Mouse (Mus musculus) layer of hippocampus, postnatal 10 days (tissue): ENCODE results near the gene Plch2. TPM values are rescaled to one million over a fixed set of nuclear protein-coding genes. Genes with fewer than 3 reads are reported as not detected.
"Not testable (repeated sequence)": the region's sequence is repeated elsewhere in the genome, so short reads cannot be mapped to it uniquely, and the experiment has no call there.

ENCODE experiments used
- DNase-seq, 2 experiments: peaks; one replicate each; pipeline ENCODE4 v3.0.0; 2021; ENCODE audit warnings: low spot score in 2 of 2
- long read RNA-seq: library from polyadenylated mRNA; stranded (forward); transcript quantifications from one replicate; pipeline ENCODE4 v2.0.0, GENCODE M21; 2023
- total RNA-seq, 2 experiments: library from RNA; stranded (reverse); gene quantifications; 2 replicates each; pipeline ENCODE4 v1.2.3; 2021

Gene Plch2
- total RNA-seq = 10 to 100 TPM; 61.7 to 64.3 TPM
- long read RNA-seq, partial matches to known transcripts = 6 of 10 reads
- long read RNA-seq, other reads (novel, unspliced or antisense) = 4 of 10 reads

- DNase-seq = no peak
Measured at GRCm38 (mm10) chr4:155056724-155057123, at the start of gene Plch2. Gene Plch2, minus strand, starts transcription at chr4:155056784.

- DNase-seq = no peak
Measured at GRCm38 (mm10) chr4:155098572-155098971, 42.0 kb upstream of the Plch2 start.

DNA sequence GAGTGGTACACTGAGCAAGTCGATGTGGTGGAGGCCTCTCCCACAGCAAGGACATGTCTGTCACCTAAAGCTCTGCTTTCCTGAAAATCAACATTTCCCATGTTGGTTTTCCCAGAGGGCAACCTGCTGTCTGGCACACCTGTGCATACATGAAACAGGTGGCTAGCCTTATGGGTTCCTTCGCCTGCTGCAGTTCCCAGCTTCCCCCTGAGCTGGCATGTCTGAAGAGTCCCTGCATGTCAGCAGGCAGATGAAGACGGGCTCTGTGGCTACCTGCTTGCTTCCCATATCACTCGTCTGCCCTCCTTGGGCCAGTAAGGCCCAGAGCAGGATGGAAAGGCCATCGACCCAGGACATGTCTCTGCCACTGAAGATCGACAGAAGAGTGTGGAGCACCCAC, 40.9 kb upstream of the Plch2 start:
- no peak for DNase-seq

DNA sequence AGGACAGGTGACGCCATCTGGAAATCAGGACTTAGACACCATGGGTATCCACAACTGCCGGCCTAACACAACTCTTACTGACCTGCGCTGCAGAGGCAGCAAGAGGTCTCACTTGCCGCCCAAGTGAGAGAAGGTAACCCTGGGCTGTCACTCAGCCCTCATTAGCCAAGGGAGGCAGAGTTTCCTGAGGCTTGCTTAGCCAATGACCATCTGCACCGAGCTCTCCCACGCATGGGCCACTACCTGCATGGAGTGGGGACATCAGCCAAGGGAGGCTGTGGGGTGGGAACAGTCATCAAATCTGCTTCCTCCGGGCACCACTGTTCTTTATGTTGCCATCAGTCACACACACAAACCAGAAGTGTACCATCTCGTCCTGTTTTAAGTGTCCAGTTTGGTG, 39.4 kb upstream of the Plch2 start:
- DNase-seq = no peak

- peak; percentile 90 for DNase-seq
Measured at GRCm38 (mm10) chr4:155095238-155095900, 38.8 kb upstream of the Plch2 start.

GRCm38 (mm10) chr4:155094565-155094964, 38.0 kb upstream of the Plch2 start:
- peak in 1 of 2 experiments; percentile 46 for DNase-seq

DNA sequence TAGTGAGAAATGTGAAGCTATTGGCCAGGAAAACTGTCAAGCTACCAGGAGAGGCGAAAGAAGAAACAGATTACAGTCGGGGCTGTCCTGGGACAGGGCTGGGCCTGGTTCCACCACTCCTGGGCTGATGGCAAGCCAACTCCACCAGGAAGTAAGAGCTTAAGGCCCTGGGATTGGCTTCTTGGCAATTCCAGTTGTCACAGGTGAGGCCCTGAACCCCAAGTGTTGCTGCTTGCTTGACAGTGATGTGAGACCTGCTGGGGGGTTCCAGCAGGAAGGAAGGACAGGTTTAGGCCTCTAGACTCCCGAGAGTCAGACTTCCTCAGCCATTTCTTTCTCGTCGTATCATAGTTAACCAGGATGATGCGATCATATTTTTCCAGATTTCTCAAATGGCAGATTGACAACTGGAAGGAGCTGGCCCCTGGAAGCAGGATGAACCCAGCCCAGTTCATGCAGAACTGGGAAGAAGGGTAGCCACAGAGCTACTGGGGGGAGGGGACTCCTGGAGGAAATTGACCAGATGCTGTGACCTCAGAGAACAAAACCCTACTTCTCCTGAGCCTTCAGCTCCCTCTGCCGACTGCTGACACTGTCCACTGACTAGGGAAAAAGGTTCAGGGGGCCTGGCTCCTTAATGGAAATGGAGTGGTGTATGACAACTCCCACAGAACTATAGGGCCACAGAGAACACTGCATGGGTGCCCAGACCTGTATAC, 37.0 kb upstream of the Plch2 start:
- no peak for DNase-seq

- no peak for DNase-seq
Measured at GRCm38 (mm10) chr4:155092718-155093430, 36.3 kb upstream of the Plch2 start.

DNA sequence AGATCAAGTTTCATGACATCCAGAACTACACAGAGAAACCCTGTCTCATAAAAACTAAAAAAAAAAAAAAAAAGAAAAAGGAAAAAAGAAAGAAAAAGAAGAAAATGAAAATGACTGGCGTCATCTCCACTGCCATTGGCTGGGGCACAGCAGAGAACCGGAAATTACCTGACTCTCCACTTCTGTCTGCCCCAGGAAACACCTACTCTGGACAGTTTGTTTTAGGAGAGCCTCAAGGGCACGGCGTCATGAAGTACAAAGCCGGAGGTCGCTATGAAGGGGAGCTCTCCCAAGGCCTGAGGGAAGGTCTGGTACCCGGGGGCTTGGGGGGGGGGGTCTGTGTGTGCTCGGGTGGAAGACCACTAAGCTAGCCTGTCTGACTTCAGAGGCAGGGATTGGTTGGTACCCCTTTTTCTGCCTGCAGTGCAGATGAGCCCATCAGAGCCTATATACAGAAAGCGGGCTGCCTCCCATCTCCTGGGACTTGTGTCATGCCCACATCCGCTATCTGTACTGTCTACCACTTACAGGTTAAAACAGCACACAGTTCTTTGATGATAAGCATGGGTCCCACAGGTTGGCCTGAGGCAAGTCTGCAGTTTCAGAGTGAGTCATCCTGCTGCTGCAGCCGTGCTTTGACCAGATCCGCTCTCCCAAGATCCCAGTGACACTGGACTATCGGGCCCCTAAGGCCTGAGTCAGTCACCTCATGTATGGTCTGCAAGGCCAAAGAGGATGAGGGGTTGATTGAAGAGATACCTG, 34.3 kb upstream of the Plch2 start:
- no peak for DNase-seq

DNA sequence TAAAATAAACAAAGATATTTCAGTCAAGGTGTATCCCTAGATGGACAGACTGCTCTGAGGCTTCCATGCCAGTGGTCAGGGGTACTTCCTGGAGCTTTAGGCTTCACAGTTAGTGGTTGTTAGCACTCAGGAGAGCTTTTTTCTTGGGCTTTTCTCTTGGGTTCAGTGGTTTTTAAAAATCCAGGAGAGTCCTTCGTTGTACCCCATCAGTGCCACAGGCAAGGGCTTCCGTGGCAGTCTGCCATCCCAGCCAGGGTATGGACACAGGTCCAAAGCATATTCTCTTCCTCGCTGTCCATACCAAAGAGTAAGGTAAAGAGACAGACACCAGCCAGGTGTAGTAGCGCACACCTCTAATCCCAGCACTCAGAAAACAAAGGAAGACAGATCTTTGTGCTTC, 33.6 kb upstream of the Plch2 start:
- DNase-seq = no peak

- DNase-seq = no peak
Measured at GRCm38 (mm10) chr4:155089241-155089640, 32.7 kb upstream of the Plch2 start.

DNA sequence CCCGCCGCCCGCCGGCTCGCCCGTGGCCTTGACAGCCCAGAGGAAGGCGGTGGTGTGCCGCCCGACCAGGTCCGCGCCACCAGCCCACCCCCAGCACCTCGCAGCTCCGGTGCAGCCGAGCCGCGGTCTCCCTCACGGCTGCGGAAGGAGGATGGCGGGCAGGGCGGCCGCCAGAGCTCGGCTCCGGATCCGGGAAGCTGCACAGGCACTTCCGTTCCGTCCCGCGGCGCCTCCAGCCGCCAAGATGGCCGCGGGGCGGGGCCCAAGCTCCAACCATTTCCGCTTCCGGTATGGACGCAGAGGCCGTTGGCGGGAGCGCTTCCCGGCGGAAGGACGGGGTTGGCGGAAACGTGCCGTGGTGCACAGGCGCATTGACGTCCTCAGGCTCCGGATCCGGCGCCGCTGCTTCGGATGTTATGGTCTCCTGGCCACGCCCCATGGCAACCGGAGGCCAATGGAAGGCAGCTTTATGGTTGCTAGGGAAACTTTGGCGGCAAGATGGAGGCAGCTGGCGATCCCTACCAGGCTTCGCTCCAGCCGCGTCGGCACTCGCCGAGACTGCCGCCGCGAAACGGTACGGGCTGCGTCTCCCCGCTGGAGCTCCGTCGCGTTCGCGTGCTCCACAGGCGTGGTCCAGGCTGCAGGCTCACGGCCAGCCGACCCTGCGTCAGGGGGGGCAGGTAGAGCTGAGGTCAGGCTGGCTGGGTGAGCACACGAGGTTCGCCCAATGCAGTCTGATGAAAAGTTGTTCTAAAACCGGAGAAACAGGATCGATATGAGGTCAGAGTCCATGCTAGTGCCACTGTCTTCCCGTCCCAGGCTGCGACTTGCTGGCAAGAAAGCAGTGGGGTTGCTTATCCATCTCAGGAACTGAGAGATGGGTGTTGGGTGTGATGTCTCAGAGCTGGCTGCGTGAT, 29.8 kb upstream of the Plch2 start, which contains the start of the genes Rer1 and Morn1:
Gene Rer1 (minus strand): TSS at position 275 of the 917 bp plus-strand sequence.
Gene Morn1 (plus strand): TSS at position 470 of the 917 bp plus-strand sequence.
- peak; percentile 100 for DNase-seq

GRCm38 (mm10) chr4:155085206-155086107, 28.9 kb upstream of the Plch2 start:
- DNase-seq = no peak

DNA sequence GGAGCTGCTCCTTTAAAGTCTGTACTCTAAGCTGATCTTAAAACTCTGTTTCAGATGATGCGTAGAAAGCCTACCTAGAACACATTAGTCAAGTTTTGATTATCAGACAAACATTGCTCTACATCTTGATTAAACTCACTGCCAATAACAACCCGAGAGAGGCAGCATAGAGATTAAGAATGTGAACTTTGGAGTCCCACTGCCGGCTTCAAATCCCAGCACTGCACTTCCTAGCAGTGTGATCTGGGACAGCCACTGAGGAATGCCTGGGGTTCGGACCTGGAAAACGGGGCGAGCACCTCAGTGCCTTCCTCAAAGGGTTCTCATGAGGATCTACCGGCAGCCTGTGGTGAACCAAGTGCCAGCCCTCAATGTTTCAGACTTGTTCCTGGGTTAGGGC, 27.8 kb upstream of the Plch2 start:
- DNase-seq = no peak

GRCm38 (mm10) chr4:155083553-155083952, 27.0 kb upstream of the Plch2 start:
- DNase-seq = no peak

- no peak for DNase-seq
Measured at GRCm38 (mm10) chr4:155079666-155080065, 23.1 kb upstream of the Plch2 start.

DNA sequence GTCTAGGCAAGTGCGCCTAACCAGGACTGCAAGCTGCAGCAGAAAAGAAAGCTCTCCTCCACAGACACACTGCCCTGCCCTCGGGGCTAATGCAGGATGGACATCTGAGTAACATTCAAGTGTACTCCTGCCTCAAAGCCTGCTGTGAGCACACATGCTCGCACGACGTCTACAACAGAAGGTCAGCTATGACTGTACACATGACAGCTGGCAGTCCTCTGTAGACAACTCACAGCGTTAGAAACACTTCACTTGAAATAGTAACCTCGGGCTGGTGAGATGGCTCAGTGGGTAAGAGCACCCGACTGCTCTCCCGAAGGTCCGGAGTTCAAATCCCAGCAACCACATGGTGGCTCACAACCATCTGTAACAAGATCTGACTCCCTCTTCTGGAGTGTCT, 22.2 kb upstream of the Plch2 start:
- not testable (repeated sequence) for DNase-seq

DNA sequence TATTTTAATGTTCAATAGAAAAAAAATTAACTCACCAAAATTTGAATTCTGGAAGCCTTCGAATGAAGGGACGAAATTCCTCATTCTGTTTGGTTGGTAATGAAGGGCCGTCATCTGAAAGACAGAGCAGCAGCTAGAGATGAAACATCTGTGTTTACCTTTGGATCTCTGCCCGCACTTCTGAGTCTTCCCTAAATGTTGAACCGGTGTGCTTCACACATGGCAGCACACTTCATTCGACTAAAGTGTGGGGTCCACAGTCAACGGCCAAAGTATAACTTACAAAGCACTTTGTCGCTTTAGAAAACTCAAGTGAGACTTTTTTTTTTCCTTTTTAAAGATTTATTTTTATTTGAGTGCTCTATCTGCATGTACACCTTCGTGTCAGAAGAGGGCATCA, 20.1 kb upstream of the Plch2 start:
- DNase-seq = no peak

GRCm38 (mm10) chr4:155075813-155076212, 19.2 kb upstream of the Plch2 start:
- DNase-seq = no peak
